Mouse (Mus musculus) embryo, embryonic 9.5 days (tissue): ENCODE data around the gene Cox8a.
A peak's percentile ranks its signal among the peaks of the same experiment; 100 is the strongest.

ENCODE experiments used
- DNase-seq: peaks from one replicate; pipeline ENCODE4 v3.0.0-alpha.2; 2017; ENCODE audit errors: extremely low spot score

The Cox8a gene

DNA sequence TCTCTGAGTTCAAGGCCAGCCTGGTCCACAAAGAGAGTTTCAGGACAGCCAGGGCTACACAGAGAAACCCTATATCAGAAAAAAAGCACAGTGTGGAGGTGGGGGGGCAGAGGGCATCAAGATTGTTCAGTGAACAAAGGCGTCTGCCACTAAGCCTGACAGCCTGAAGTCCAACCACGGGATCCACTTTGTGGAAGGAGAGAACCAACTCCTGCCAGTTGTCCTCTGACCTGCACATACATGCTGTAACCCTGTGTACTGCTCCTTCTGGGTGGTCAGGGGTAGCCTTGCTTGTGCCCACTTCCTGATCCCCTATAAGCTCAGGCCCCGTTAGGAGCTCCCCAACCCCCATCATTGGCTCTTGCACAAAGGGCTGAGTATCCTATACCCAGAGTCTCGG is 32.4 kb downstream of the Cox8a start:
- DNase-seq, result peak; percentile 41

DNA sequence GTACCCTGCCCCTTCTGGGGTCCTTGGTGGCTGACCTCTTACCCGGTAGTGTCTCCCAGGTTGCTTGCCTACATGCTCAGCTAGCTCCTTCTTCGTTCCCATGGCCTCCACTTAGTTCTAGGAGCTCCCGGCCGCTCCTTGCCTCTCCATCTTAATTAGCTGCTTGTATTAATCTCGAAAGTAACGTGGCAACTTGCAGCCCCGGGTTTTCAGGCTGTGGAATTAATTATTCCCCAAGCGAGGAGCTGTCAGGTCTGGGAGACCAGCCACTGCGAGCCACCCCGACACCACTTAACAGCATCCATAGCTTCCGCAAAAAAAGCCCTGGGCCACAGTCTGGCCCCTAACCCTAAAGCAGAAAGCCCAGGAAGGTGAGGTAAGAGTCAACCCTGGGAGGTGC is 34.0 kb downstream of the Cox8a start:
- no peak for DNase-seq

DNA sequence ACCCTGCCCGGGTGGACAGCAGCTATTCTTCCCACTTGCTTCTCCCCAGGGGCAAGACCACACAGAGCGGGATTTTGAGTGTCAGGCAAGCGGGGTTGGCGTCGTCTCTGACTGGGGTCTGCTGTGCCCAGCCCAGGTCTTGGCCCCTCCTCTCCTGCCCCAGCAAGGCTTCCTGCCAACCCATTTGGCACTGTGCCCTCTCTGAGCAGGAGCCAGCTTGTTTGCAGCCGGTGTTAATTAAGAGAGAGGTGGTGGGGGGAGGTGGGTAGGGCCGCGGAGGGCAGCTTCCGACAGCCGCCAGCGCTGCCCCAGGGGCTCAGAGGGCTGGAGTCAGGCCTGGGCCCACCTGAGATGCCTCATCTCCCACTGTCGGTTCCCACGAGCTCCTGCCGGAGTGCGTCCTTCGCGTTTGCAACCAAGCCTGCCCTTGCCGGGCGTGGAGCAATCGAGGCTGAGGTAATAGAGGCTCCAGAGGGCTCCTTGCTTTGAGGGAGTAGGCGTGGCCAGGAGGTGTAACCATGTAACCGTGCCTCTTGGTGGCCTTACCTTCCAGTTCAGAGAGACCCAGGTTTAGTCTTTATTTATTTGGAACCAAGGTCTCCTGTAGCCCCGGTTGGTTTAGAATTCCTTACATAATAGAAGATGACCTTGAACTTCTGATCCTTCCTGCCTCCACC is 35.0 kb downstream of the Cox8a start:
- DNase-seq, result no peak

DNA sequence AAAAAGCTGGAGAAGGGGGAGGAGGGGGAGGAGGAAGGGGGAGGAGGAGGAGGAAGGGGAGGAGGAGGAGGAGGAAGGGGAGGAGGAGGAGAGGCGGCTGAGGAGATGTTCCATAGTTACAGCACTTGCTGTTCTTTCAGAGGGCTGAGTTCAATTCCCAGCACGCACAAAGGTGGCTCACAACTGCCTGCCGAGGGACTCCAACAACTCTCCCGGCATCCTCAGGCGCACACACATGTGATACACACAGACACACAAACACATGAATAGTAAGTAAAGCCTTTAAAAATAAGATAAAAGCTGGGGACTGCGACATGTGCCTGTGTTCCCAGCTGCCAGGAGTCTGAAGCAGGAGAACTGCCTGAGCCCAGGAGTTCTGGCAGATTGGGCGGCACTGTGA is 35.9 kb downstream of the Cox8a start:
- DNase-seq, result no peak

DNA sequence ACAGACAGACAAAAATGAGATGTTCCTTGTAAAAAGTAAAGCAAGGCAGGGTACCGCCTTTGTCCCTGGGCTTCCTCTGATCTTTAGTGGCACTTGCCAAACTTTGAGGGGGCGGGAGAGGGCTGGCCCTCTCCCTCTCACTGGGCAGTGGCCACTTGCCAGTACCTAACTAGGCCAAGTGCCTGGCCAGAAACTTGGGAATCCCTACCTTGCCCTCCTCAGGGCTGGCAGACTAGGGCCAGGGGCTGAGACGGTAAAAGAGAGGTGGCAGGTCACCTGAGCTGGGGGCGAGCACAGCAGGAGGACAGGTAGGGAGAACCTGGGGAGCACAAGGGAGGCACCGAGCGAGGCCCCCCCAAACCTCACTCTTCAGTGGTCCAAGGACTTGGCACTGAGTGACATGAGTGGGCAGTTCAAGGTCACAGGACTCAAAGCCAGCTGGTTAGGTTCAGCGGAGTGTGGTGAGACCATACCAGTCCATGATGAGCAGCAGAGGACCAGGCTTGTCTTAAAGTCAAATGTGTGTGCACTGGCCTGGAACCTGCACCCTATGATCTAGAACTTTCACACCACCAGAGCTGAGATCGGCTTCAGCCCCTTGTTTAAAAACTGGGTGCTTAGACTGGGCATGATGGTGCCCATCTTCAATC is 36.5 kb downstream of the Cox8a start:
- DNase-seq, result no peak

DNA sequence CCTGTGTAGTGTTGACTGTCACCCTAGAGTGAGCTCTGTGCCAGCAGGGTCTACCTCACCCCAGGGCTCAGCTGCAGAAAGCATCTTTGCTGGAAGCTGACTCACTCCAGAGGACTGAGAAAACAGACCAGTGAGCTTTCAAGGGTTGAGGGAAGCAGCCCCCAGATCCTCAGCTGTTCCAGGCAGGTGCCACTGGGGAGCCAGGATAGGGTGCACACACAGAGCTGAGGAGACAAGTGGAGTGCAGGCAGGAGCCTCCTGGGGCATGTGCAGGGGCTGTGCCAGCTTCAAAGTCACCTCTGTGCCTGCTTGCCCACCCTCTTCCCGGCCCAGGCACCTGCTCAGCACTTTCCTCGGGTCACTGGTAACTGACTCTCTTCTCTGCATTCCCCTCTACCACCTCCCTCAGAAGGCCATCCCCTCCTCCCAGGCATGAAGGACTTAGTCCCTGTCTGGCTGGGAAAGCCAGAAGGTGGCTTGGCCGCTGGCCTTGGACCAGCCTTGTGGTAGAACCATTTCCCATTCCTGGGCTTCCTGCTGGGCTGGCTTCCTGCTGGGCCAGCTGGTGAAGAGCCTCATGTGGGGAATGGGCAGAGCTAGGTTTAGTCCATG is 38.5 kb downstream of the Cox8a start:
- DNase-seq, result no peak

DNA sequence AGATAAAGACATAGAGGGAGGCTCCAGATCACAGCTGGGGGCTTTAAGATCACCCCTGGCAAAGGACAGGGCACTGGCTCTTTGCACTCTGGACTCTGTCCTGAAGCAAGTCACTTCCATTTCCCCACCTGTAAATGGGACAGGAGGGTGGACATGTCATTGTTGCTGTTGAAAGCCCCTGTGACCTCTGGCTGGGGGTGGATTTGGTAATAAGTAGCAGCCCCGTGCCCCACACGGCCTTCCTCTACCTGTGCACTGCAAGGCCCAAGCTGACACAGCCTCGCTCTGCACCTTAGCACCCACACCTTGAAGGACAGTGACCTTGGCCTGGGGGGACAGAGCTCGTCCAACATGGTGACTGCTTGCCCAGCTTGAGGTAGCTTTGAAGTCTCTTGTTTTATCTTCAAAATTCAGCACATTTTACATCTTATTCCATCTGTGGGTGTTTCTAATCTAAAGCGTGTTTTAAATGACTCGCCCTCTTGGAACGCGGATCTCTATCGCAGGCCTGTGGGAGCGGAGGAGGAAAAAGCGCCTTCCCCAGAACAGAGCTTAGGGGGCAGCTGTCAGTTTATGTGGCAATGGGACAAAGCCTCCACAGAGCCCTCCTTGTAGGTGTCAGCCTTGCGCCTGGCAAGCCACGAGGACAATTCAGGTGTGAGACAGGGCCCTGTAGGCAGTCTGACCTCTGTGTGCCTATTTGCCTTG is 39.5 kb downstream of the Cox8a start:
- DNase-seq, result no peak

DNA sequence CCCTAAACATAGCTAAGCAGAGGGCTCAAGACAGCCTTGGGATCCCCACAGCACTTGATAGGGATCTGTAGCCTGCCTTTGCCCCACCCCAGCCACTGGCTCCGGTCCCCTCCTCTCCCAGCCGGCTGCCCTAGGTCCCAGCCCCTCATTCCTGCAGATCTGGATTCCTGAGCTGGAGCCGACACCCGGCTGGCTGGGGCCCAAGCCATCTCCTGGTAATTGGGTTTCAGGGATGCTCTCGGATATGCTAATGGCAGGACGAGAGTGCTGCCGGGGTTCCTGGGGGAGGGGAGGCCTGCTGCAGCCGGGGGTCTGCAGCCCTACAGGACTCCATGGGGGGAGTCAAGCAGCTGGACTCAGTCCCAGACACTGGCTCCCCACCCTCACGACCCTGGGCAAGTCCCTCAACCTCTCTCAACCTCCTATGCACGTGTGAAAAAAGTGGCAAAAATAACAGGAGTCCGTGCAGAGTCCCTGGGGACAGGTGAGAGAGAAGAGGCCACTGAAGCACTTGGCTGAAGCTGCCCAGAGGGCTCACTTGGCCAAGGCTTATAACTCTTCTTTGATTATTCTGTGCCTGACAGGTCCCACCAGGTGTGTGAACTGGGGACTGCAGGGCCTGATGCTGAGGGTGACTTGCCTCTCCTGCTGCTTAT is 41.2 kb downstream of the Cox8a start:
- no peak for DNase-seq

DNA sequence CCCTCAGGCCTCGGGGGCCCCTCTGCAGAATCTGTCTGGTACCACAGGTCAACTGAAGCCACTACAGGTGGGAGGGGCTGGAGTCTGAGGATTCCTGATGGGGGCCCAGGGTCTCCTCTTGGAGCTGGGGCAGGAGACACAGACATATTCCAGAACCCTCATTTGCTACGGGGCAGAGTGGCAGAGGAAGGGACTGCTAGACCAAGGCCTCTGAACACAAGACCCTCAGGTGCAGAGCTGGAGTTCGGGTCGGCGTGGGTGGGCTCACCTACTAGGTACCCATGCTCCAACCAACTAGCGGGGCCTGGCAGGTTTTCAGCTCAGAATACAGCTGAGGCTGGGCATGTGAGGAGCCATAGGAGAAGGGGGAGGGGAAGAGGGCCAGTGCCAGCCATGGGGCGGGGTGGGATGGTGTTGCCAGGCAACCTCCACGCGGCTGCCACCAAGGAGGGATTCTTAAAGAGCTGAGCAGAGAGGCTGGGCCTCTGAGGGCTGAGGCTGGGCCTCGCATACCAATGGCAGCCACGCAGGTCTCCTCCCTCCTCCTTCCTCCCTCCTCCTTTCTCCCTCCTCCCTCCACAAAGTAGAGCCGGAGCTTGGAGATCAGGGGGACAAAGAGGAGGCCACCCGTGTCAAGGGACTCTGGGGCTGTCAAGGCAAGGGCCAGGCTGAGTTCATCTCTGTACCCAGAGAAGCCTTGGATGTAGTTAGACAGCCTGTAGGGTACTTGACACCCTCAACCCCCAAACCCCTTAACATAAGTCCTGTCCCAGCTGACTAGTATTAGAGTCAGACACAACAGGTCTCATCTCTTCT is 45.2 kb downstream of the Cox8a start:
- peak; percentile 78 for DNase-seq

DNA sequence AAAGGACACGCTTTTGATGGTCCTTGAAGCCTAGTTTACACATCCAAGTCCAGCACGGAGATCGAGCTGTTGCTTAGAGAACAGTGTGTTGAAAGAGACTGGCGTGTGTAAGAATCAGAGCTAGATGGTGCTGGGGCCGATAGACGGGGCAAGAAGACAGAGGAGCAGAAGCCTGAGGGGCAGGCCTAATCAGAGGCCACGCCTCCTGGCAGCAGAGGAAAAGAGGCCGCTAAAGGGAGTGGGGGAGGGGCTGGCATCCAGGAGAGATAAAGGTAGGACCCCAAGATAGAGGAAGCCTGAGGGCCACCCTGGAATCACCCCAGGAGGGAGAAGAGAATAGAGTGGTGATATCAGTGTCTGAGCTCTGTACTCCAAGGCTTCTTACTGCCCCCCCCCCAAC is 46.0 kb downstream of the Cox8a start:
- peak; percentile 63 for DNase-seq

DNA sequence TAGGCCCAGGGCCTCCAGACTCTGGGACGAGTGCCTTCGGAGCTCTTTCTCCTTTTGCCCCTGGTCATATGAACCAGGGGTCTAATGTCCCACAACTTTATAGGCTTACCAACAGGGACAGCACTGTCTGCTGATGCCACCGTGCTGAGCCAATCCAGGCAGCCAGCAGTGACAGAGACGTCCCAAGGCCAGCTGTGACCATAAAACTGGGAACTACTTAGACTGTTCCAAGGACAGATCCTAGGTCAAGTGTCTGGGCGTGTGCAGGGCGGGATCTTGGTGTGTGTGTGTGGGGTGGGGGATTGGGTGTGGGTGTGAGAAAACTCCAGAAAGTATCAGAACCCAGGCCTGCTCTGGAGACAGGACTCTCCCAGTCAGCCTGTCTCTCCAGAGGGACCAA is 46.5 kb downstream of the Cox8a start:
- no peak for DNase-seq

DNA sequence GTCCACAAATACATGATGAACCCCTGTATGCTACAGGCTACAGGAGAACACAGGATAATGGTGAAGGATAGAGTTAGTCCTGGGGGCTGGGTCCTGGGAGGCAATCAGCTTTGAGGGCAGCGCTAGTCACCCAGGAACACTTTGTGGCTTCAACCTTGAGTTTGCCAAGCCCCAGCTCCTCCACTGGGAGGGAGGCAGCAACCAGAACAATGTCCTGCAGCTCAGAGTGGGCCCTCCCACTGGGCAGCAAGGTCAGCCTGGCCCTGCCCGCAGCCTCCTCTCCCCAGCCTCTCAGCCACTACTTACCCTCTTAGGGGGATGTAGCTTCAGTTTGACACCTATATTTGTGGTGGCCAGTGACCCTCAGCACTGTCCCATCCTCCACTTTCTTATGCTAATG is 49.0 kb downstream of the Cox8a start:
- DNase-seq, result no peak

DNA sequence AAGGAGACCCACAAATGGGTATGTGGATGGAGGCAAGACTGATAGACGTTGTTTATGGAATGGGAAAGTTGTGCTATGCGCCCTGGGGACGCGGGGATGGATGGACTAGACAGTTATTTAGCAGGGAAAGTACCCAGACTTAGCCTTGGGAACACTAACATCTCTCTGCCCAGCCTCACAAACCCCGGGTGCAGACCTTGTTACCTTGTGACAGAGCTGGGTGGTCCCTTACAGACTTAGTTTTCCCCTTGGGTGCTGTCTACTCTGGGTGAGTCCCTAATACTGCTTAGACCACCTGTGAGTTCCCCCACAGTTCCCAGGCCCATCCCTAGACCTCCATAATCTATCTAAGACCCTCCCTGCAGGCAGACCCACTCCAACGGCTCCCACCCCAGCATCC is 50.6 kb downstream of the Cox8a start:
- DNase-seq, result no peak

DNA sequence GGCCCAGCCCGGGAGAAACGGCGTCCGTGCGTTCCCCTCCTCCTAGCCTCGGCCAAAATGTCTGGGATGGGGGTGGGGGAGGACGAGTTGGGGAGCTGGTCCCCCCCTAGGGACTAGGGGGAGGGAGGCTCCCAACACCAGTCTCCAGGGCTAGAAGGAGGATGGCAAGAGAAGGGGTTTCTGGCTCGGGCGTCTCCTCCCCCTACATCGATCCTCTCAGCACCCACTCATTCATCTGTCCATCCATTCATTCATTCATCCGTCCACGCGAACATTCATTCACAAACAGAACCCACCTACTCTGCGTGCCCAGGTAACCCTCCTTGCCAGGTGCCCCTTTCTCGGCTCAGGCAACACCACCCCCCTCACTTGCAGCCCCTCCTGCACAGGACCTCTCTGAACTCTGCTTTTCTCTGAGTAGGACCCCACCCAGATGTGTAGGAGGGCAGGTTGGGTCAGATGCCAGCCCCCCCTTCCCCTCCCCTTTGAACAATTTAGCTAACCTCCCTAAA is 51.2 kb downstream of the Cox8a start:
- no peak for DNase-seq

DNA sequence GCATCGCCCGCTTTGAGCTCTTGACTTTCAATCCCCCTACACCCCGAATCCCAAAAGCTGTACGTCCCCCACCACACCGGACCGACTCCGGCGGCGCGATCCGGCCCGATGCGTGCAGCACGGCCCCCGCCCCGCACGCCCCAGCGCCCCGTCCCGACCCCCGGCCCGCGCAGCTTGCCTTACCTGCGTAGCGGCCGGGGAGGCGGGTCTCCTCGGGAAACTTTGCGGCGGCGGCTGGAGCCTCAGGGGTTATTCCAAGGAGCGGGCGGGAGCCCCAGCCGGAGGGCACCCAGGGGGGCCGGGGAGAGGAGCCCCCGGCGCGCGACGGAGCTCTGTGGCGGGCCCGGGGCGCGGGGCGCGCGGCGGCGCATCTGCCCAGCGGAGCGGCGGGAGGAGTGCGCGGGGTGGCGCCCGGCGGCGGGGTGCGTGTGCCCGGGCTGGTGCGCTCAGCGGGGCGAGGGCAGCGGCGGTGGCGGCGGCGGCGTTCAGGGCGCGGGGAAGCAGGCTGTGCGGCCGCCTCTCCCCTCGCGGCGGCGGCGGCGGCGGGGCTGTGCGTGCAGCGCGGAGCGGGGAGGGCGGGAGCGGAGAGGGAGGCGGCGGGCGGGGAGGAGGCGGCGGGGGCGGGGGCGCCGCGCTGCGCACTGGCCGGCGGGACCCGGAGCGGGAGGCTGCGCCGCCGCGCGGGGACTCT is 51.8 kb downstream of the Cox8a start:
- peak; percentile 52 for DNase-seq
